Mouse (Mus musculus) MEL (cell line): ENCODE data around the gene Vps8.

ENCODE experiments used
- CHD2 ChIP-seq: IDR thresholded peaks from 2 replicates; pipeline ENCODE4 v1.6.1; 2011; ENCODE audit warnings: low read length, improper control_type of control experiment
- CTCF ChIP-seq, 3 experiments: IDR thresholded peaks in 2 of 3; conservative IDR thresholded peaks in 1 of 3; 2 replicates each; pipeline ENCODE4 v1.5.1; 2011 to 2012; ENCODE audit warnings: low read length in 3 of 3, low read depth in 2 of 3, mild to moderate bottlenecking in 2 of 3, improper control_type of control experiment in 1 of 3, inconsistent platforms in 1 of 3, mixed read lengths in 1 of 3, moderate library complexity in 1 of 3; ENCODE audit not compliant: control insufficient read depth in 1 of 3, insufficient read depth in 1 of 3, poor library complexity in 1 of 3, severe bottlenecking in 1 of 3
- ELF1 ChIP-seq: IDR thresholded peaks from 2 replicates; pipeline ENCODE4 v1.6.1; 2014; ENCODE audit warnings: low read depth, mild to moderate bottlenecking, inconsistent platforms, low read length, improper control_type of control experiment, moderate library complexity
- MAX ChIP-seq: IDR thresholded peaks from 2 replicates; pipeline ENCODE4 v1.6.1; 2011; ENCODE audit warnings: low read length, improper control_type of control experiment
- POLR2A ChIP-seq, 2 experiments: IDR thresholded peaks; 2 replicates each; pipeline ENCODE4 v1.6.1; 2011 to 2012; ENCODE audit warnings: low read length in 2 of 2, mild to moderate bottlenecking in 2 of 2, control low read depth in 1 of 2, improper control_type of control experiment in 1 of 2, low read depth in 1 of 2, moderate library complexity in 1 of 2; ENCODE audit not compliant: control insufficient read depth in 1 of 2, insufficient read depth in 1 of 2, poor library complexity in 1 of 2
- POLR2AphosphoS2 ChIP-seq: IDR thresholded peaks from 2 replicates; pipeline ENCODE4 v1.6.1; 2011; ENCODE audit warnings: low read length, improper control_type of control experiment
- RAD21 ChIP-seq: IDR thresholded peaks from 2 replicates; pipeline ENCODE4 v1.6.1; 2011; ENCODE audit warnings: mild to moderate bottlenecking, low read depth, low read length, improper control_type of control experiment
- TAL1 ChIP-seq: IDR thresholded peaks from 2 replicates; pipeline ENCODE4 v1.6.1; 2012; ENCODE audit warnings: mild to moderate bottlenecking, inconsistent platforms, low read length, moderate library complexity, mixed read lengths
- ZKSCAN1 ChIP-seq: IDR thresholded peaks from 2 replicates; pipeline ENCODE4 v1.6.1; 2012; ENCODE audit warnings: low read depth, mild to moderate bottlenecking, inconsistent platforms, low read length, improper control_type of control experiment, moderate library complexity

DNA sequence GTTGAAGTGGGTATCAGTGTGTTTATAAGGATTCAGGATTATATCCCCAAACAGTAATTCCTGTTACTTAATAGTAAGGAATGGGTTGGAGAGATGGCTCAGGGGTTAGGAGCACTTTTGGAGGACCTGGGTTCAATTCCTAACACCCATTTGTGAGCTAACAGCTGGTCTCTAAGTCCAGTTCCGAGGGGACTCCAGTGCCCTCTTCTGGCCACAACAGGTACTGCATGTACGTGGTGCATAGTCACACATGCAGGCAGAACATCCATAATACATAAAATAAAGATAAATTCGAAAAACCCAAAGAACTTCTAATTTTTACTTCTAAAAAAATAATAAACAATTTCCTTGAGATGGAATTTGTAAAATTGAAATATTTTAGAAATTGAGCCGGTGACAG is 47.5 kb downstream of the Vps8 start:
- TF ChIP-seq CTCF (IDR thresholded peaks at IDR 0.05 in 2 of 3, conservative IDR thresholded peaks at IDR 0.05 in 1 of 3; ENCODE audit: control insufficient read depth in 1 of 3, insufficient read depth in 1 of 3, low read depth in 2 of 3, low read length in 3 of 3, poor library complexity in 1 of 3, severe bottlenecking in 1 of 3) = peak; percentile 60 to 89 (median 67)
- TF ChIP-seq POLR2AphosphoS2 = no peak
- TF ChIP-seq TAL1 = no peak
- TF ChIP-seq POLR2A (IDR thresholded peaks at IDR 0.05; ENCODE audit: control insufficient read depth in 1 of 2, insufficient read depth in 1 of 2, low read depth in 1 of 2, low read length in 2 of 2, poor library complexity in 1 of 2) = no peak
- no peak for TF ChIP-seq ELF1
- no peak for TF ChIP-seq MAX
- no peak for TF ChIP-seq ZKSCAN1
- TF ChIP-seq RAD21 = peak; percentile 6
- TF ChIP-seq CHD2 = no peak
